Mouse (Mus musculus): ENCODE data around the gene Vezt. TPM values are rescaled to one million over a fixed set of nuclear protein-coding genes. Genes with fewer than 3 reads are reported as not detected.

Vezt gene
- polyA plus RNA-seq, 1 experiment from 2014 or later, result 70.2 TPM

DNA sequence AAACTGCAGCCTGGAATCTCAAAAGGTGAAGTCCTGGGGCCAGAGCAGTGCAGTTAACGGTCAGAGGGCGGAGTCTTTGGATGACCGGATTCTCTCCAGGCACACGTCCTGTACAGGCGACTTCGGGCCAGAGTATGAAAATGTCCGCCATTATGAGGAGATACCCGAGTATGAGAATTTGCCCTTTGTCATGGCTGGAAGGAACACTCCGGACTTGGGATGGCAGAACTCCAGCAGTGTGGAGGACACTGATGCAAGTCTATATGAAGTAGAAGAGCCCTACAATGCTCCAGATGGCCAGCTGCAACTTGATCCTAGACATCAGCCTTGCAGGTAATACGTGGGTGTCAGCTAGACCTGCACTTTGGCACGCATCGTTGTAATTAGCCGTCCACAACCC lies 9.7 kb upstream of the Vezt start:
- no peak overlapping the region for H3K27ac ChIP-seq (ENCODE audit: low read depth, low read length)
- 0 out of 2 replicates have a peak, but pooled peaks cover 2% of the 10 kb centered on the region for H3K36me3 ChIP-seq (ENCODE audit: control insufficient read depth, insufficient read depth, low read length)
- no peaks in the 10 kb centered on the region for H3K9me3 ChIP-seq (replicated peaks; ENCODE audit: control insufficient read depth, low read length)
- WGBS, result 93% methylated on average over 13 of the region's 13 CpGs
- H3K4me1 ChIP-seq (ENCODE audit: control insufficient read depth, insufficient read depth, low read length), result no peaks in the 10 kb centered on the region
- H3K27me3 ChIP-seq (replicated peaks; ENCODE audit: control insufficient read depth, insufficient read depth, low read length), result no peaks in the 10 kb centered on the region
- no peak overlapping the region for H3K4me3 ChIP-seq (ENCODE audit: low read depth, low read length)
- no peak overlapping the region for H3K4me2 ChIP-seq (ENCODE audit: low read length)
- H3K9ac ChIP-seq (ENCODE audit: low read length), result no peak overlapping the region
- ATAC-seq (no peak), DNase-seq (ENCODE audit: low spot score) (no peak)

DNA sequence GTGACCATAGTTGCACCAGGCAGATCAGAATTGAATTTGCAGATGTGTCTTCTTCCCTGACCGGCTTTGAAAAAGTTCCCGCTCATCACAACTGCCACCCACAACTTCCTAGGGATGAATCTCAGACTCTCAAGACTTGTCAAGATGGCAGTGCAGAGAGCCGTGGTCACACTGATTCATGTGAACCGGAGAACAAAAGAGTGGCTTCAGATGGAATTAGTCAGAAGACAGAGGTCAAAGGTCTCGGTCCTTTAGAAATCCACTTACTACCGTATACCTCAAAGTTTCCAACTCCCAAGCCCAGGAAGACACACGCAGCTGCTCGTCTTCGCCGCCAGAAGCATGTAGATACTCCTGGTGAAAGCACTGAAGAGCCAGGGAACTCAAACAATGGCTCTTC lies 8.3 kb upstream of the Vezt start:
- Histone ChIP-seq H3K9me3 (replicated peaks; ENCODE audit: control insufficient read depth, low read length) (no peaks in the 10 kb centered on the region), H3K36me3 (ENCODE audit: control insufficient read depth, insufficient read depth, low read length) (0 out of 2 replicates have a peak, but pooled peaks cover 2% of the 10 kb centered on the region), H3K4me3 (ENCODE audit: low read depth, low read length) (no peak overlapping the region), H3K9ac (ENCODE audit: low read length) (no peak overlapping the region), H3K27me3 (replicated peaks; ENCODE audit: control insufficient read depth, insufficient read depth, low read length) (no peaks in the 10 kb centered on the region), H3K27ac (ENCODE audit: low read depth, low read length) (no peak overlapping the region), H3K4me2 (ENCODE audit: low read length) (no peak overlapping the region), H3K4me1 (ENCODE audit: control insufficient read depth, insufficient read depth, low read length) (no peaks in the 10 kb centered on the region)
- WGBS, result 27% methylated on average over 10 of the region's 10 CpGs
- DNase-seq (ENCODE audit: low spot score), result no peak
- ATAC-seq, result no peak

GRCm38 (mm10) chr10:94038366-94039260 lies 3.0 kb upstream of the Vezt start:
- 74% methylated on average over 7 of the region's 7 CpGs for WGBS
- H3K36me3 ChIP-seq (ENCODE audit: control insufficient read depth, insufficient read depth, low read length), result no peaks in the 10 kb centered on the region

GRCm38 (mm10) chr10:94037596-94037995 lies 2.0 kb upstream of the Vezt start:
- Histone ChIP-seq H3K36me3 (ENCODE audit: control insufficient read depth, insufficient read depth, low read length) (no peaks in the 10 kb centered on the region), H3K27me3 (replicated peaks; ENCODE audit: control insufficient read depth, insufficient read depth, low read length) (no peaks in the 10 kb centered on the region), H3K27ac (ENCODE audit: low read depth, low read length) (no peak overlapping the region), H3K4me1 (ENCODE audit: control insufficient read depth, insufficient read depth, low read length) (peaks cover 18% of the 10 kb centered on the region), H3K4me2 (ENCODE audit: low read length) (no peak overlapping the region), H3K9me3 (replicated peaks; ENCODE audit: control insufficient read depth, low read length) (no peaks in the 10 kb centered on the region), H3K9ac (ENCODE audit: low read length) (no peak overlapping the region), H3K4me3 (ENCODE audit: low read depth, low read length) (no peak overlapping the region)
- no peak for DNase-seq (ENCODE audit: low spot score)
- no peak for ATAC-seq
- 83% methylated on average over 4 of the region's 4 CpGs for WGBS

More at GRCm38 (mm10) chr10:94038366-94039260, 3.0 kb upstream of the Vezt start:
- Histone ChIP-seq H3K27ac (ENCODE audit: low read depth, low read length) (no peak overlapping the region), H3K9ac (ENCODE audit: low read length) (no peak overlapping the region), H3K4me1 (ENCODE audit: control insufficient read depth, insufficient read depth, low read length) (peaks cover 11% of the 10 kb centered on the region), H3K4me2 (ENCODE audit: low read length) (no peak overlapping the region), H3K9me3 (replicated peaks; ENCODE audit: control insufficient read depth, low read length) (no peaks in the 10 kb centered on the region), H3K4me3 (ENCODE audit: low read depth, low read length) (no peak overlapping the region), H3K27me3 (replicated peaks; ENCODE audit: control insufficient read depth, insufficient read depth, low read length) (no peaks in the 10 kb centered on the region)
- ATAC-seq (no peak), DNase-seq (ENCODE audit: low spot score) (no peak)

DNA sequence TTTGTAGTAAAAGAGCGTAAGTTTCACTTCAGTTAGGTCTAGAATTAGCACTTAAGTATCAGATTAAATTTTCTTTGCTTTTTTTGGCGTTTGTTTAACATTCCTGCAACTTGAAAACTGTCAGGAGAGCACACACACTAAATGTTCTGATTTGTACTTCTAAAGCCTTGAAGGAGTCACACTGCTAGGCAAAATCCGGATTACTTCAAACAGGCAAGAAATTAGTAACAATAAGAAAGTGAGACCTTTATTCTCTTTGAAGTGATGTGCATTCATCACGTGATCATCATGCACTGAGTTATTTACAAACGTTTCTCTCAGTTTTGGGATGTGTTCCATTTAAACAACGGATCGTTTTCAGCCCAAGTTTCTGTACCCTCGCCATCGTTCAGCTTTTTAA lies 1.6 kb upstream of the Vezt start:
- WGBS, result 33% methylated on average over 9 of the region's 9 CpGs
- H3K9ac ChIP-seq (ENCODE audit: low read length), result no peak overlapping the region
- H3K36me3 ChIP-seq (ENCODE audit: control insufficient read depth, insufficient read depth, low read length), result no peaks in the 10 kb centered on the region
- DNase-seq (ENCODE audit: low spot score) (peak; percentile 10), ATAC-seq (no peak)
- no peaks in the 10 kb centered on the region for H3K27me3 ChIP-seq (replicated peaks; ENCODE audit: control insufficient read depth, insufficient read depth, low read length)
- no peak overlapping the region for H3K27ac ChIP-seq (ENCODE audit: low read depth, low read length)
- H3K4me3 ChIP-seq (ENCODE audit: low read depth, low read length), result peak overlapping the region; percentile 89; the same call in 1 of the 2 replicates
- H3K4me2 ChIP-seq (ENCODE audit: low read length), result peak overlapping the region; percentile 85
- peaks cover 18% of the 10 kb centered on the region for H3K4me1 ChIP-seq (ENCODE audit: control insufficient read depth, insufficient read depth, low read length)
- H3K9me3 ChIP-seq (replicated peaks; ENCODE audit: control insufficient read depth, low read length), result no peaks in the 10 kb centered on the region

- peak; percentile 56 for DNase-seq (ENCODE audit: low spot score)
- ATAC-seq, result no peak; the same call in 1 of the 2 replicates
- Histone ChIP-seq H3K36me3 (ENCODE audit: control insufficient read depth, insufficient read depth, low read length) (no peaks in the 10 kb centered on the region), H3K27ac (ENCODE audit: low read depth, low read length) (peak overlapping the region; percentile 39; the same call in 1 of the 2 replicates), H3K4me1 (ENCODE audit: control insufficient read depth, insufficient read depth, low read length) (peaks cover 18% of the 10 kb centered on the region), H3K27me3 (replicated peaks; ENCODE audit: control insufficient read depth, insufficient read depth, low read length) (no peaks in the 10 kb centered on the region), H3K4me3 (ENCODE audit: low read depth, low read length) (peak overlapping the region; percentile 89), H3K4me2 (ENCODE audit: low read length) (peak overlapping the region; percentile 85), H3K9me3 (replicated peaks; ENCODE audit: control insufficient read depth, low read length) (no peaks in the 10 kb centered on the region), H3K9ac (ENCODE audit: low read length) (peak overlapping the region; percentile 76)
- under 1% methylated on average over 32 of the region's 32 CpGs for WGBS
Measured at GRCm38 (mm10) chr10:94036375-94036758, 750 bp upstream of the Vezt start.

- no peaks in the 10 kb centered on the region for H3K27me3 ChIP-seq (replicated peaks; ENCODE audit: control insufficient read depth, insufficient read depth, low read length)
- peak; percentile 69 for ATAC-seq
- H3K27ac ChIP-seq (ENCODE audit: low read depth, low read length), result peak overlapping the region; percentile 66
- peak overlapping the region; percentile 89 for H3K4me3 ChIP-seq (ENCODE audit: low read depth, low read length)
- peak overlapping the region; percentile 92 for H3K9ac ChIP-seq (ENCODE audit: low read length)
- H3K4me1 ChIP-seq (ENCODE audit: control insufficient read depth, insufficient read depth, low read length), result peaks cover 18% of the 10 kb centered on the region
- WGBS, result under 1% methylated on average over 24 of the region's 30 CpGs
- peaks cover 8% of the 10 kb centered on the region; the same call in 1 of the 2 replicates for H3K36me3 ChIP-seq (ENCODE audit: control insufficient read depth, insufficient read depth, low read length)
- DNase-seq (ENCODE audit: low spot score), result peak; percentile 52
- H3K9me3 ChIP-seq (replicated peaks; ENCODE audit: control insufficient read depth, low read length), result no peaks in the 10 kb centered on the region
- H3K4me2 ChIP-seq (ENCODE audit: low read length), result peak overlapping the region; percentile 60
Measured at GRCm38 (mm10) chr10:94034876-94035657, 550 bp downstream of the Vezt start.

GRCm38 (mm10) chr10:94031164-94031563 lies 4.5 kb downstream of the Vezt start:
- no peaks in the 10 kb centered on the region for H3K9me3 ChIP-seq (replicated peaks; ENCODE audit: control insufficient read depth, low read length)
- no peak overlapping the region for H3K4me2 ChIP-seq (ENCODE audit: low read length)
- H3K27ac ChIP-seq (ENCODE audit: low read depth, low read length), result no peak overlapping the region
- H3K4me3 ChIP-seq (ENCODE audit: low read depth, low read length), result no peak overlapping the region
- H3K27me3 ChIP-seq (replicated peaks; ENCODE audit: control insufficient read depth, insufficient read depth, low read length), result no peaks in the 10 kb centered on the region
- no peak for DNase-seq (ENCODE audit: low spot score)
- peaks cover 18% of the 10 kb centered on the region for H3K4me1 ChIP-seq (ENCODE audit: control insufficient read depth, insufficient read depth, low read length)
- peaks cover 28% of the 10 kb centered on the region for H3K36me3 ChIP-seq (ENCODE audit: control insufficient read depth, insufficient read depth, low read length)
- no peak overlapping the region for H3K9ac ChIP-seq (ENCODE audit: low read length)
- ATAC-seq, result no peak
- WGBS, result 97% methylated on average over 6 of the region's 6 CpGs
